Mouse (Mus musculus): ENCODE results near the gene Mall.

GRCm38 (mm10) chr2:127749376-127749775 lies 19.6 kb upstream of the Mall start:
- TF ChIP-seq CTCF (conservative IDR thresholded peaks at IDR 0.05; ENCODE audit: low read length): no peak
- no peak for TF ChIP-seq POU5F1 (IDR thresholded peaks at IDR 0.05; ENCODE audit: borderline replicate concordance, low read length)
